Mouse (Mus musculus) cortical plate, adult 2 months (tissue): ENCODE measurements at regions not wholly inside any gene's neighbourhood (a gene's known extent, or its start where the extent isn't known, plus 50 kb on each side); places are given as distances from the start of the nearest gene placed in this dataset.

Experiments
- H3K27ac ChIP-seq: fragments of 200-500 bp; 2 replicates; pipeline ENCODE4 v1.5.1; 2012; ENCODE audit warnings: low read length, control low read depth, inconsistent platforms; ENCODE audit not compliant: insufficient read depth
- H3K4me1 ChIP-seq: fragments of 200-500 bp; 2 replicates; pipeline ENCODE4 v1.6.1; 2011; ENCODE audit warnings: low read length; ENCODE audit not compliant: control insufficient read depth, insufficient read depth
- H3K4me3 ChIP-seq: fragments of 200-500 bp; 2 replicates; pipeline ENCODE4 v1.5.1; 2011; ENCODE audit warnings: mild to moderate bottlenecking, low read length, control low read depth; ENCODE audit not compliant: insufficient read depth
- CTCF ChIP-seq: fragments of 200-500 bp; IDR thresholded peaks from 2 replicates; pipeline ENCODE4 v1.5.1; 2011; ENCODE audit warnings: mild to moderate bottlenecking, control low read depth, low read length; ENCODE audit not compliant: insufficient read depth; ENCODE audit errors: extremely low read depth
- POLR2A ChIP-seq: fragments of 200-500 bp; IDR thresholded peaks from 2 replicates; pipeline ENCODE4 v1.6.1; 2011; ENCODE audit warnings: mild to moderate bottlenecking, low read length, control low read depth; ENCODE audit not compliant: insufficient read depth; ENCODE audit errors: extremely low read depth

- H3K27ac ChIP-seq = no peak overlapping the region
- no peak overlapping the region for H3K4me3 ChIP-seq
- H3K4me1 ChIP-seq = peaks cover 6% of the 10 kb centered on the region
- TF ChIP-seq CTCF (no peak), POLR2A (no peak)
Measured at GRCm38 (mm10) chr19:21527391-21527790, 54.1 kb upstream of the Gda start.

- H3K4me1 ChIP-seq = peaks cover 5% of the 10 kb centered on the region
- TF ChIP-seq CTCF = no peak
- TF ChIP-seq POLR2A = no peak
- H3K4me3 ChIP-seq = no peak overlapping the region
- H3K27ac ChIP-seq = peak overlapping the region; percentile 27; the same call in 1 of the 2 replicates
Measured at GRCm38 (mm10) chr19:21525808-21526207, 52.6 kb upstream of the Gda start.
